Mouse (Mus musculus) liver, adult 2 months (tissue): ENCODE measurements around the gene Sass6. TPM values are rescaled to one million over a fixed set of nuclear protein-coding genes. Genes with fewer than 3 reads are reported as not detected.
A peak's percentile ranks its signal among the peaks of the same experiment; 100 is the strongest.

Experiments
- DNase-seq: peaks from one replicate; pipeline ENCODE4 v3.0.0-alpha.2; 2011; ENCODE audit warnings: low read depth, low spot score; ENCODE audit errors: extremely low read depth
- H3K27ac ChIP-seq: fragments of 200-500 bp; replicated peaks from 2 replicates; pipeline ENCODE4 v1.5.1; 2012; ENCODE audit warnings: low read depth, mild to moderate bottlenecking, control low read depth, inconsistent platforms, low read length; ENCODE audit not compliant: insufficient read depth
- H3K27me3 ChIP-seq: fragments of 200-500 bp; 2 replicates; pipeline ENCODE4 v1.6.1; 2012; ENCODE audit warnings: mild to moderate bottlenecking, moderate library complexity, low read length, inconsistent platforms; ENCODE audit not compliant: control insufficient read depth, insufficient read depth
- H3K36me3 ChIP-seq: fragments of 200-500 bp; 2 replicates; pipeline ENCODE4 v1.6.1; 2012; ENCODE audit warnings: low read length, inconsistent platforms; ENCODE audit not compliant: control insufficient read depth, insufficient read depth
- H3K4me1 ChIP-seq: fragments of 200-500 bp; 2 replicates; pipeline ENCODE4 v1.6.1; 2011; ENCODE audit warnings: low read length; ENCODE audit not compliant: control insufficient read depth, insufficient read depth
- H3K4me3 ChIP-seq: fragments of 200-500 bp; 2 replicates; pipeline ENCODE4 v1.5.1; 2011; ENCODE audit warnings: low read depth, mild to moderate bottlenecking, control low read depth, low read length, moderate library complexity; ENCODE audit not compliant: insufficient read depth
- H3K79me2 ChIP-seq: fragments of 200-500 bp; 2 replicates; pipeline ENCODE4 v1.6.1; 2012; ENCODE audit warnings: inconsistent platforms, mild to moderate bottlenecking, low read length, moderate library complexity; ENCODE audit not compliant: control insufficient read depth, insufficient read depth
- H3K9ac ChIP-seq: fragments of 200-500 bp; 2 replicates; pipeline ENCODE4 v1.6.1; 2012; ENCODE audit warnings: low read depth, mild to moderate bottlenecking, control low read depth, inconsistent platforms, low read length
- CTCF ChIP-seq: fragments of 200-500 bp; IDR thresholded peaks from 2 replicates; pipeline ENCODE4 v1.5.1; 2011; ENCODE audit warnings: low read depth, low read length, control low read depth
- POLR2A ChIP-seq: fragments of 200-500 bp; IDR thresholded peaks from 2 replicates; pipeline ENCODE4 v1.6.1; 2011; ENCODE audit warnings: low read length, control low read depth; ENCODE audit not compliant: insufficient read depth; ENCODE audit errors: extremely low read depth
- WGBS: fragments of 180-500 bp; shearing (Covaris S2); methylation state at CpG from one replicate; pipeline ENCODE4 v1.1.7; 2018; 5-methylcytosine and 5-hydroxymethylcytosine counted together
- polyA plus RNA-seq: library from polyadenylated mRNA; depleted of rRNA; stranded (reverse); fragments of >200 nt; gene quantifications from 2 replicates; pipeline ENCODE4 v1.2.3, GENCODE M21; 2012
- total RNA-seq: library from RNA; depleted of rRNA; stranded (reverse); fragments of >200 nt; gene quantifications from 2 replicates; pipeline ENCODE4 v1.2.3, GENCODE M21; 2014

The Sass6 gene
- total and polyA plus RNA-seq, 2 experiments = 0.28 to 1.3 TPM

- no peak overlapping the region for H3K9ac ChIP-seq
- H3K4me1 ChIP-seq = peaks cover 5% of the 10 kb centered on the region; the same call in 1 of the 2 replicates
- TF ChIP-seq CTCF = no peak
- no peak for TF ChIP-seq POLR2A
- peak; percentile 46 for DNase-seq
- no peak overlapping the region for H3K4me3 ChIP-seq
- H3K27ac ChIP-seq = no peak overlapping the region
- no peaks in the 10 kb centered on the region for H3K36me3 ChIP-seq
- H3K79me2 ChIP-seq = no peaks in the 10 kb centered on the region
- 80% methylated on average over 8 of the region's 8 CpGs for WGBS
- H3K27me3 ChIP-seq = no peaks in the 10 kb centered on the region
These were observed 20.7 kb downstream of the Sass6 start for GRCm38 (mm10) chr3:116615318-116616068.

GRCm38 (mm10) chr3:116618855-116619254 is 24.1 kb downstream of the Sass6 start:
- WGBS = 82% methylated on average over 6 of the region's 6 CpGs
- Histone ChIP-seq H3K79me2 (no peaks in the 10 kb centered on the region), H3K27ac (no peak overlapping the region), H3K9ac (no peak overlapping the region), H3K36me3 (no peaks in the 10 kb centered on the region), H3K4me3 (no peak overlapping the region), H3K27me3 (no peaks in the 10 kb centered on the region), H3K4me1 (peaks cover 5% of the 10 kb centered on the region; the same call in 1 of the 2 replicates)
- DNase-seq = no peak
- TF ChIP-seq CTCF (no peak), POLR2A (no peak)

GRCm38 (mm10) chr3:116620636-116621370 is 26.0 kb downstream of the Sass6 start:
- WGBS = 92% methylated on average over 7 of the region's 7 CpGs

GRCm38 (mm10) chr3:116622641-116623040 is 27.9 kb downstream of the Sass6 start:
- no peak overlapping the region for H3K4me3 ChIP-seq
- H3K4me1 ChIP-seq = no peaks in the 10 kb centered on the region
- no peak for DNase-seq
- H3K27me3 ChIP-seq = no peaks in the 10 kb centered on the region
- WGBS = 91% methylated on average over 7 of the region's 7 CpGs
- no peaks in the 10 kb centered on the region for H3K79me2 ChIP-seq
- H3K36me3 ChIP-seq = no peaks in the 10 kb centered on the region
- no peak overlapping the region for H3K27ac ChIP-seq
- no peak overlapping the region for H3K9ac ChIP-seq
- TF ChIP-seq POLR2A (no peak), CTCF (no peak)

More at GRCm38 (mm10) chr3:116620636-116621370, 26.0 kb downstream of the Sass6 start:
- H3K4me3 ChIP-seq = no peak overlapping the region
- no peaks in the 10 kb centered on the region for H3K27me3 ChIP-seq
- TF ChIP-seq POLR2A (no peak), CTCF (no peak)
- H3K4me1 ChIP-seq = no peaks in the 10 kb centered on the region
- no peaks in the 10 kb centered on the region for H3K36me3 ChIP-seq
- no peaks in the 10 kb centered on the region for H3K79me2 ChIP-seq
- no peak for DNase-seq
- no peak overlapping the region for H3K27ac ChIP-seq
- H3K9ac ChIP-seq = no peak overlapping the region

DNA sequence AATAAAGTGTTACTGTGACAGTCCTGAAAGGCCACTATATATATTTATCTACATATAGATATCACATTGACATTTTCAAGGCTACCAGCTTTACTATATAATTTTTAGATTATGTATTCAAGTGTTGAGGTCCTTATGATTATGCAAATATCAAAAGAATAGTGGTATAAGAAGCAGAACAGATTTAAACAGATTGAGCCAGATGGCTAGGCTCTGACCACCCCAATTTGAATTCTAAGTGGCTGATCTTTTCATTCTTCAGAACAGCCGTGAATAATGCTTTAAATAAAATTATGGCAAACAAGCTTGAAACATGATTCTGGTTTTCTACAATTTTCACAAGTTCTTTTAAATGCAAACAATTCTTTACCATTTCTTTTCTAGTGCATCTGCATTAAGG is 36.7 kb downstream of the Sass6 start:
- H3K27ac ChIP-seq = no peak overlapping the region
- peaks cover 45% of the 10 kb centered on the region for H3K36me3 ChIP-seq
- WGBS = 91% methylated on average over 1 of the region's 1 CpGs
- H3K4me3 ChIP-seq = no peak overlapping the region
- TF ChIP-seq CTCF (no peak), POLR2A (no peak)
- H3K4me1 ChIP-seq = no peaks in the 10 kb centered on the region
- no peak overlapping the region for H3K9ac ChIP-seq
- H3K27me3 ChIP-seq = no peaks in the 10 kb centered on the region
- no peaks in the 10 kb centered on the region for H3K79me2 ChIP-seq
- DNase-seq = no peak

DNA sequence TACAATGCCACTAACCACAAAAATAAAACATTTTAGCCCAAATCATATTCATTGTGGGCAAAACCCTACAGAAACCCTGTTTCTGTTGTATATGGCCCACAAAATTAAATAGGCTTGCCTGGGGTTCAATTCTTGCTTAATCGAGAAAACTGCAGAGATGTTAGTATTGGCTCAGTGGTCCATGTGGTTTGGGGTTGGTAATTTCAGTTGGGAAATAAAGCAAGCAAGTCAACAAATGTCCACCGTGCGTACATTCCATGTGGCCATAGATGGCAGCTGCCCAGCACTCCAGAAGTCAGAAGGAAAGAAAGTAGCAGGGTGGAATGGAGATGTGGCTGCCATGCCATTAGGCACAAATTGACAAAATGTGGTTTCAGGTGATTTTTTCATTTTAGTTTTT is 38.2 kb downstream of the Sass6 start:
- DNase-seq = peak; percentile 46
- Histone ChIP-seq H3K27ac (no peak overlapping the region), H3K79me2 (no peaks in the 10 kb centered on the region), H3K9ac (no peak overlapping the region), H3K27me3 (no peaks in the 10 kb centered on the region), H3K4me3 (no peak overlapping the region), H3K36me3 (peaks cover 57% of the 10 kb centered on the region), H3K4me1 (no peaks in the 10 kb centered on the region)
- WGBS = 24% methylated on average over 3 of the region's 3 CpGs
- TF ChIP-seq CTCF = no peak
- TF ChIP-seq POLR2A = no peak
